Mouse (Mus musculus): ENCODE measurements around the gene Chmp2b.
A peak's percentile ranks its signal among the peaks of the same experiment; 100 is the strongest.

The Chmp2b gene

GRCm38 (mm10) chr16:65526695-65527094 is 35.8 kb downstream of the Chmp2b start:
- no peak for DNase-seq (ENCODE audit: low spot score)

GRCm38 (mm10) chr16:65526004-65526403 is 36.5 kb downstream of the Chmp2b start:
- no peak for DNase-seq (ENCODE audit: low spot score)

- no peak for DNase-seq (ENCODE audit: low spot score)
Observed at GRCm38 (mm10) chr16:65520211-65520610, 42.3 kb downstream of the Chmp2b start, which contains the start of gene Pou1f1. Pou1f1 (plus strand) TSS chr16:65520511.

- DNase-seq (ENCODE audit: low spot score): no peak
Observed at GRCm38 (mm10) chr16:65514223-65514622, 48.3 kb downstream of the Chmp2b start.

- DNase-seq (ENCODE audit: low spot score): peak; percentile 77
Observed at GRCm38 (mm10) chr16:65497049-65497448, 65.5 kb downstream of the Chmp2b start.

- DNase-seq (ENCODE audit: low spot score): no peak
Observed at GRCm38 (mm10) chr16:65496030-65496429, 66.5 kb downstream of the Chmp2b start.
